Mouse (Mus musculus) forebrain, postnatal 0 days (tissue): ENCODE measurements at regions not wholly inside any gene's neighbourhood (a gene's known extent, or its start where the extent isn't known, plus 50 kb on each side); places are given as distances from the start of the nearest gene placed in this dataset.

Source experiments
- ATAC-seq: fragments of 200-750 bp; cut with Nextera tagmentation; 2 replicates; pipeline ENCODE4 v1.8.0; 2017; ENCODE audit warnings: mild to moderate bottlenecking, moderate library complexity
- DNase-seq: peaks from one replicate; pipeline ENCODE4 v3.0.0-alpha.2; 2015
- H3K27ac ChIP-seq: fragments of 300-500 bp; sonication (generic); 2 replicates; pipeline ENCODE4 v1.5.1; 2014; ENCODE audit warnings: low read depth, mild to moderate bottlenecking, antibody characterized with exemption, low read length, moderate library complexity, mixed read lengths
- H3K27me3 ChIP-seq: fragments of 300-500 bp; sonication (generic); 2 replicates; pipeline ENCODE4 v1.6.1; 2014; ENCODE audit warnings: mild to moderate bottlenecking, low read length, mixed read lengths; ENCODE audit not compliant: insufficient read depth
- H3K36me3 ChIP-seq: fragments of 300-500 bp; sonication (generic); 2 replicates; pipeline ENCODE4 v1.6.1; 2014; ENCODE audit warnings: mild to moderate bottlenecking, moderate library complexity; ENCODE audit not compliant: insufficient read depth
- H3K4me1 ChIP-seq: fragments of 300-500 bp; sonication (generic); 2 replicates; pipeline ENCODE4 v1.6.1; 2014; ENCODE audit warnings: antibody characterized with exemption; ENCODE audit not compliant: insufficient read depth
- H3K4me2 ChIP-seq: fragments of 300-500 bp; sonication (generic); 2 replicates; pipeline ENCODE4 v1.6.1; 2014; ENCODE audit warnings: low read depth, mild to moderate bottlenecking, moderate library complexity
- H3K4me3 ChIP-seq: fragments of 300-500 bp; sonication (generic); 2 replicates; pipeline ENCODE4 v1.5.1; 2014; ENCODE audit warnings: low read depth, low read length, mixed read lengths
- H3K9ac ChIP-seq: fragments of 300-500 bp; sonication (generic); 2 replicates; pipeline ENCODE4 v1.6.1; 2014; ENCODE audit warnings: mild to moderate bottlenecking
- H3K9me3 ChIP-seq: fragments of 300-500 bp; sonication (generic); 2 replicates; pipeline ENCODE4 v1.6.1; 2016; ENCODE audit warnings: low read length
- CTCF ChIP-seq: sonication (generic); IDR thresholded peaks from 2 replicates; pipeline ENCODE4 v1.5.1; 2016; ENCODE audit warnings: antibody characterized with exemption, control low read depth, low read depth
- WGBS: fragments of 180-500 bp; shearing (Covaris S2); extraction: QIAGEN DNeasy Blood & Tissue Kit; methylation state at CpG from one replicate; pipeline ENCODE4 v1.1.7; 2014; 5-methylcytosine and 5-hydroxymethylcytosine counted together

DNA sequence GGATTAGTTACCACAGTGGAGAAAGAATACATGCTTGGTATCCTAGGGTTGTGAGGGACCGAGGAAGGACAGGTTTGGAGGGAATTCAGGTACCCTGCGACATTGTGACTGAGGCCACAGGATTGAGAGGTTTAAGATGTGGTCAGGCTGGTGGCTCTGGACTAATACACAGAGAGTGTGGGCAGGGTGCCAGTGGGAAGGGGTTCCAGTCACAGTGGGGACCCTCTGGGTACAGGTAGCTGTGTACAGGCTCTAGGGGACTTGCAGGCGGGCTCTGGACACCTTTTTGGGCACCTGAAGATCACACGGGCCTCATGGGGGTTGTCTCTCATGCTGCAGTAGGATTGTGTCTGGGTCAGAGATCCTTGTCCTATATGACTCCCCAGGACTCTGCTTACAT, 213.1 kb upstream of the Kcnab2 start:
- no peaks in the 10 kb centered on the region for H3K36me3 ChIP-seq
- H3K27ac ChIP-seq, result no peak overlapping the region
- no peaks in the 10 kb centered on the region for H3K4me1 ChIP-seq
- WGBS, result 81% methylated on average over 4 of the region's 4 CpGs
- H3K27me3 ChIP-seq, result no peaks in the 10 kb centered on the region
- TF ChIP-seq CTCF, result no peak
- ATAC-seq (no peak), DNase-seq (no peak)
- no peak overlapping the region for H3K4me3 ChIP-seq
- no peak overlapping the region for H3K4me2 ChIP-seq
- no peak overlapping the region for H3K9ac ChIP-seq
- no peaks in the 10 kb centered on the region for H3K9me3 ChIP-seq

DNA sequence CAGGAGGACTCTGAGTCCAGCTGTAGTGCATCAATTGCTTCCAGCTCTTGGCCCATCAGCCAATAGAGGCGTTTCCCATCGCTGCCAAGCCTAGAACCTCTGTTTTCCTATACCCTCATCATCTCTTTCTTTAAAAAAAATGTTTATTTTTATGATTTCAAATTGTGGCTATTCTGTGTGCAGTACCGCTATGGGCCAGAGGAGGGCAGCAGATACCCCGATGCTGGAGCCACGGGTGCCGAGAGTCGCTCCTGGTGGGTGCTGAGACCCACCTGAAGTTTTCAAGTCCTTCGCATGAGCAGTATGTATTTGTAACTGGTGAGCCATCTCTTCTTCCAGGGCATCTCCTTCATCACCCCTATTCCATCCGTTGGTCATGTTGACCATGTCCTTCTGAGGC, 212.2 kb upstream of the Kcnab2 start:
- H3K9me3 ChIP-seq, result no peaks in the 10 kb centered on the region
- WGBS, result 90% methylated on average over 9 of the region's 9 CpGs
- no peak overlapping the region for H3K9ac ChIP-seq
- H3K36me3 ChIP-seq, result no peaks in the 10 kb centered on the region
- no peak overlapping the region for H3K4me2 ChIP-seq
- no peak overlapping the region for H3K27ac ChIP-seq
- peak; percentile 50 for TF ChIP-seq CTCF
- DNase-seq (no peak), ATAC-seq (no peak)
- no peak overlapping the region for H3K4me3 ChIP-seq
- no peaks in the 10 kb centered on the region for H3K27me3 ChIP-seq
- no peaks in the 10 kb centered on the region for H3K4me1 ChIP-seq

DNA sequence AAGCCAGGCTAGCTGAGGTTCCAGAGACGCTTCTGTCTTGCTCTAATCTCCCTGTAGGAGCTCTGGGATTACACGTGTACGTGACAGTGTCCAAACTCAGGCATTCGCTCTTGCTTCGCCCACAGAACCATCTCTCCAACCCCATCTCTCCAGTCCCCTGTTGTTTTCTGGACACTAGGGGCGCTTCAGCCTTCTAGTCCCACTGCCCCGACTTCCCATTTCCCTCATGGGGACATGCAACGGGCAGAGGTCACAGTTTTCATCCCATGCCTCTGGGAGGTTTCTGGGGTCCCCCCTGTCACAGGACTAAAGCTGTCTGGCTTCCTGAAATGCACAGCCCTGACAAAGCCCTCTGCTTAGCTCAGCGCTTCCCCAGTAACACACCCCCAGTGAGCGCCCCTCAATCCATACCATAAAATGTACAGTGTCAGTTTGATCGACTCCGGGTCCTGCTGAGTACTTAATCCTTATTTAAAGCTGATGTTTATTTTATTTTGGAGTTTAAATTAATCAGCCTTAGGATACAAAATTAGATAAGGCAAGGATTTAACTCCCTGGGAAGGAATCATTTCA, 208.9 kb upstream of the Kcnab2 start:
- H3K4me3 ChIP-seq, result no peak overlapping the region
- H3K4me1 ChIP-seq, result no peaks in the 10 kb centered on the region
- no peak overlapping the region for H3K27ac ChIP-seq
- H3K9ac ChIP-seq, result no peak overlapping the region
- H3K9me3 ChIP-seq, result peaks cover 7% of the 10 kb centered on the region; the same call in 1 of the 2 replicates
- no peak overlapping the region for H3K4me2 ChIP-seq
- ATAC-seq (no peak), DNase-seq (no peak)
- WGBS, result 56% methylated on average over 12 of the region's 12 CpGs
- H3K36me3 ChIP-seq, result no peaks in the 10 kb centered on the region
- TF ChIP-seq CTCF, result peak; percentile 40; the same call in 1 of the 2 replicates
- no peaks in the 10 kb centered on the region for H3K27me3 ChIP-seq

DNA sequence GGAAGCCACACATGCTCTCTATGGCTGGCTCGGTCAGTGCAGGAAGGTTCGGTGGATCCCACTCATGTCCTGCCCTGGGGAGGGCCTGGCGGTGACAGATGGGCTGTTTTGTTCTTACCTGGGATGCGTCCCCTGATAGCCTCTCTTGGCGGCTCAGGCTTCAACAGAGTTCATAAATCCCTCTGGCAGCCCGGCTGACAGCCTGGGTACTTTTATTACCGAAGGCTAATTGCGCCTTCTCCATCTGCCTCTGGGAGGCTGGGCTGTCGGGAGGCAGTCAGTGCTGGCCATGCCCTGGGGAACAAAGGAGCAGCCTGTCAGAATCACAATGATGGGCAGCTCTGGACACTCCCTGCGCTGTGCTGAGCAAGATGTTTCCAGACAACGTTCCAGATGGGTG, 196.5 kb upstream of the Kcnab2 start:
- ATAC-seq (peak; percentile 43; the same call in 1 of the 2 replicates), DNase-seq (no peak)
- no peak overlapping the region for H3K27ac ChIP-seq
- H3K4me3 ChIP-seq, result no peak overlapping the region
- H3K4me2 ChIP-seq, result no peak overlapping the region
- no peak overlapping the region for H3K9ac ChIP-seq
- no peaks in the 10 kb centered on the region for H3K27me3 ChIP-seq
- WGBS, result 25% methylated on average over 11 of the region's 11 CpGs
- no peaks in the 10 kb centered on the region for H3K4me1 ChIP-seq
- H3K9me3 ChIP-seq, result no peaks in the 10 kb centered on the region
- TF ChIP-seq CTCF, result no peak
- H3K36me3 ChIP-seq, result no peaks in the 10 kb centered on the region

DNA sequence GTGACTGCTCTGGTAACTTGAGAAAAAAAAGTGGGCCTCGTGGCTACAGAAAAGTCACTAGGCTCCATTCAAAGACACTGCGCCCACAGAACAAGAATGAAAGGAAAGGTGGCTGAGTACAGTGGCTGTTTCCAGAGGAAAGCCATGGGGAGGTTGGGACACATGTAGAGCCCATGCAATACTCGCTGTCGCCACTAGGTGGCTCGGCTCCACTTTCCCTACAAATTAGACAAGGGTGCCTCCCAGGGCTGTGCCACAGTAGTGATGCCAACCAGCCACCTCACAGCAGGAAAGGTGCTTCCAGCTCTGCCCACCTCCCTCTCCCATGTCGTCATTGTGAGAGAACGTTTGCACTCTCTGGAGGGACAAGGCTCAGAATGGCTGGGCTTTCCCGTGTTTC, 185.8 kb upstream of the Kcnab2 start:
- Histone ChIP-seq H3K36me3 (no peaks in the 10 kb centered on the region), H3K9ac (no peak overlapping the region), H3K27me3 (no peaks in the 10 kb centered on the region), H3K9me3 (no peaks in the 10 kb centered on the region), H3K4me2 (no peak overlapping the region), H3K27ac (no peak overlapping the region), H3K4me3 (no peak overlapping the region), H3K4me1 (no peaks in the 10 kb centered on the region)
- TF ChIP-seq CTCF, result peak; percentile 64
- DNase-seq (no peak), ATAC-seq (no peak)
- WGBS, result 43% methylated on average over 8 of the region's 8 CpGs

DNA sequence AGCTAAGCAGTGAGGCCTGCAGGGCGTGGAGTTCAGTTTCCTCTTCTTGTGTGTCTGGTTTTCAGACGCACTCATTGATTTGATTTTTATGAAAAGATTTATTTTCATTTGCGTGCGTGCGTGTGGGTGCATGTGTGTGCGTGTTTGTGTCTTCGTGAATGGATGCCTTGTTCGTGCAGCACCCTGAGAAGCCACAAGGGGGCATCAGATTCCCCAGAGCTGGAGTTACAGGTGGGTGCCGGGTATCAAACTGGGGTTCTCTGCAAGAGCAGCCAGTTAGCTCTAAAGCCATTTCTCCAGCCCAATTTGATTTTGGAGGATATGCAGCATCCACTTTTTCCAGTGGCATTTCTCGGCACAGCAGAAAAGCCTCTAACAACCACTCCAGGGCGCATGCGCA, 185.4 kb upstream of the Kcnab2 start:
- DNase-seq (no peak), ATAC-seq (no peak)
- Histone ChIP-seq H3K9me3 (no peaks in the 10 kb centered on the region), H3K27me3 (no peaks in the 10 kb centered on the region), H3K4me2 (no peak overlapping the region), H3K9ac (no peak overlapping the region), H3K27ac (no peak overlapping the region), H3K4me1 (no peaks in the 10 kb centered on the region), H3K36me3 (no peaks in the 10 kb centered on the region), H3K4me3 (no peak overlapping the region)
- TF ChIP-seq CTCF, result no peak
- 94% methylated on average over 12 of the region's 12 CpGs for WGBS

DNA sequence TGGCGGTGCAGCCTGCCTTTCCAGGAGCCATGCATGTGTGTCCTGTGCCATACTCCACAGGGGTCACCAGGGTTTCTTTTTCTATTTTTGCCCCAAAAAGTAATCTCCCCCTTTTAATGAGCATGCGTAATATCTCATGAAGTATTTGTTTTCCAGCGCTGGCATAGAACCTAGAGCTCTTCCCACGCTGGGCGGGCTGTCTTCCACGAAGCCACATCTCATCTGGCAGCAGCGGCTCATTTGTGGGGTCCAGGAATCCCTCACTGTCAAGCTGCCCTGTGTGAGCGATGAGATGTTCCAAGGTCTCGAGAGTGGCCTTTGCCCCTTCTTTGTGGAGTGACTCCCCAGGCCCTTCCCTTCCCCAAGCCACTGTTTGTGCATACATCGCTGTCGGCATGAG, 184.8 kb upstream of the Kcnab2 start:
- Histone ChIP-seq H3K4me1 (no peaks in the 10 kb centered on the region), H3K9me3 (no peaks in the 10 kb centered on the region), H3K27me3 (no peaks in the 10 kb centered on the region), H3K9ac (no peak overlapping the region), H3K4me2 (no peak overlapping the region), H3K27ac (no peak overlapping the region), H3K36me3 (no peaks in the 10 kb centered on the region), H3K4me3 (no peak overlapping the region)
- 86% methylated on average over 11 of the region's 11 CpGs for WGBS
- TF ChIP-seq CTCF, result no peak
- ATAC-seq (no peak), DNase-seq (no peak)
